Mouse (Mus musculus) MEL (cell line): ENCODE results near the gene Bcas3.

ENCODE experiments used
- BHLHE40 ChIP-seq: IDR thresholded peaks from 2 replicates; pipeline ENCODE4 v1.6.1; 2012; ENCODE audit warnings: low read depth, mild to moderate bottlenecking, inconsistent platforms, low read length, improper control_type of control experiment, borderline replicate concordance
- CTCF ChIP-seq, 3 experiments: IDR thresholded peaks in 2 of 3; conservative IDR thresholded peaks in 1 of 3; 2 replicates each; pipeline ENCODE4 v1.5.1; 2011 to 2012; ENCODE audit warnings: low read length in 3 of 3, low read depth in 2 of 3, mild to moderate bottlenecking in 2 of 3, improper control_type of control experiment in 1 of 3, inconsistent platforms in 1 of 3, mixed read lengths in 1 of 3, moderate library complexity in 1 of 3; ENCODE audit not compliant: control insufficient read depth in 1 of 3, insufficient read depth in 1 of 3, poor library complexity in 1 of 3, severe bottlenecking in 1 of 3
- ELF1 ChIP-seq: IDR thresholded peaks from 2 replicates; pipeline ENCODE4 v1.6.1; 2014; ENCODE audit warnings: low read depth, mild to moderate bottlenecking, inconsistent platforms, low read length, improper control_type of control experiment, moderate library complexity
- EP300 ChIP-seq, 2 experiments: IDR thresholded peaks; 2 replicates each; pipeline ENCODE4 v1.6.1; 2011; ENCODE audit warnings: improper control_type of control experiment in 2 of 2, low read length in 2 of 2, low read depth in 1 of 2, mild to moderate bottlenecking in 1 of 2
- GATA1 ChIP-seq: IDR thresholded peaks from 2 replicates; pipeline ENCODE4 v1.6.1; 2011; ENCODE audit warnings: low read depth, low read length, improper control_type of control experiment
- MAX ChIP-seq: IDR thresholded peaks from 2 replicates; pipeline ENCODE4 v1.6.1; 2011; ENCODE audit warnings: low read length, improper control_type of control experiment
- MXI1 ChIP-seq: IDR thresholded peaks from 2 replicates; pipeline ENCODE4 v1.6.1; 2011; ENCODE audit warnings: mild to moderate bottlenecking, low read depth, low read length, improper control_type of control experiment
- NELFE ChIP-seq: IDR thresholded peaks from 2 replicates; pipeline ENCODE4 v1.6.1; 2011; ENCODE audit warnings: low read depth, low read length, improper control_type of control experiment
- POLR2A ChIP-seq, 2 experiments: IDR thresholded peaks; 2 replicates each; pipeline ENCODE4 v1.6.1; 2011 to 2012; ENCODE audit warnings: low read length in 2 of 2, mild to moderate bottlenecking in 2 of 2, control low read depth in 1 of 2, improper control_type of control experiment in 1 of 2, low read depth in 1 of 2, moderate library complexity in 1 of 2; ENCODE audit not compliant: control insufficient read depth in 1 of 2, insufficient read depth in 1 of 2, poor library complexity in 1 of 2
- POLR2AphosphoS2 ChIP-seq: IDR thresholded peaks from 2 replicates; pipeline ENCODE4 v1.6.1; 2011; ENCODE audit warnings: low read length, improper control_type of control experiment
- POLR2AphosphoS5 ChIP-seq: IDR thresholded peaks from 2 replicates; pipeline ENCODE4 v1.6.1; 2012; ENCODE audit warnings: low read depth, borderline replicate concordance, mild to moderate bottlenecking, inconsistent platforms, low read length, moderate library complexity, mixed read lengths
- RCOR1 ChIP-seq: IDR thresholded peaks from 2 replicates; pipeline ENCODE4 v1.6.1; 2012; ENCODE audit warnings: low read depth, mild to moderate bottlenecking, inconsistent platforms, low read length, improper control_type of control experiment
- TCF12 ChIP-seq: IDR thresholded peaks from 2 replicates; pipeline ENCODE4 v1.6.1; 2014; ENCODE audit warnings: low read depth, mild to moderate bottlenecking, inconsistent platforms, low read length, improper control_type of control experiment, moderate library complexity
- ZMIZ1 ChIP-seq: IDR thresholded peaks from 2 replicates; pipeline ENCODE4 v1.6.1; 2012; ENCODE audit warnings: low read depth, mild to moderate bottlenecking, inconsistent platforms, low read length, improper control_type of control experiment, moderate library complexity

GRCm38 (mm10) chr11:85641486-85641885, 288.5 kb downstream of the Bcas3 start:
- TF ChIP-seq BHLHE40 (peak; percentile 41; the same call in 1 of the 2 replicates), MXI1 (no peak), TCF12 (no peak), GATA1 (no peak), POLR2A (IDR thresholded peaks at IDR 0.05; ENCODE audit: control insufficient read depth in 1 of 2, insufficient read depth in 1 of 2, low read depth in 1 of 2, low read length in 2 of 2, poor library complexity in 1 of 2) (no peak), CTCF (IDR thresholded peaks at IDR 0.05 in 2 of 3, conservative IDR thresholded peaks at IDR 0.05 in 1 of 3; ENCODE audit: control insufficient read depth in 1 of 3, insufficient read depth in 1 of 3, low read depth in 2 of 3, low read length in 3 of 3, poor library complexity in 1 of 3, severe bottlenecking in 1 of 3) (no peak), POLR2AphosphoS2 (no peak), POLR2AphosphoS5 (no peak), MAX (no peak), EP300 (IDR thresholded peaks at IDR 0.05; ENCODE audit: low read depth in 1 of 2, low read length in 2 of 2) (no peak), ZMIZ1 (no peak), ELF1 (no peak), NELFE (no peak), RCOR1 (peak; percentile 66; the same call in 1 of the 2 replicates)
